Mouse (Mus musculus) embryo, embryonic 10 days (tissue): ENCODE measurements at regions not wholly inside any gene's neighbourhood (a gene's known extent, or its start where the extent isn't known, plus 50 kb on each side); places are given as distances from the start of the nearest gene placed in this dataset.

Experiments
- DNase-seq: peaks from one replicate; pipeline ENCODE4 v3.0.0-alpha.2; 2015; ENCODE audit warnings: low spot score

- no peak for DNase-seq
Measured at GRCm38 (mm10) chr4:31827266-31827665, 136.6 kb upstream of the Map3k7 start.

- DNase-seq = peak; percentile 76
Measured at GRCm38 (mm10) chr4:31830241-31830640, 133.7 kb upstream of the Map3k7 start.

GRCm38 (mm10) chr4:31831469-31831868, 132.4 kb upstream of the Map3k7 start:
- DNase-seq = no peak

- no peak for DNase-seq
Measured at GRCm38 (mm10) chr4:31833828-31834227, 130.1 kb upstream of the Map3k7 start.

GRCm38 (mm10) chr4:31835051-31835450, 128.8 kb upstream of the Map3k7 start:
- no peak for DNase-seq

- DNase-seq = no peak
Measured at GRCm38 (mm10) chr4:31838592-31838991, 125.3 kb upstream of the Map3k7 start.

GRCm38 (mm10) chr4:31849763-31850162, 114.1 kb upstream of the Map3k7 start:
- DNase-seq = no peak

- DNase-seq = peak; percentile 52
Measured at GRCm38 (mm10) chr4:31851006-31851405, 112.9 kb upstream of the Map3k7 start.

- DNase-seq = no peak
Measured at GRCm38 (mm10) chr4:31853851-31854250, 110.0 kb upstream of the Map3k7 start.

- no peak for DNase-seq
Measured at GRCm38 (mm10) chr4:31860389-31860788, 103.5 kb upstream of the Map3k7 start.

GRCm38 (mm10) chr4:31861172-31861571, 102.7 kb upstream of the Map3k7 start:
- no peak for DNase-seq

GRCm38 (mm10) chr4:31872985-31873983, 90.6 kb upstream of the Map3k7 start:
- no peak for DNase-seq

- peak; percentile 25 for DNase-seq
Measured at GRCm38 (mm10) chr4:31877389-31877788, 86.5 kb upstream of the Map3k7 start.

- DNase-seq = no peak
Measured at GRCm38 (mm10) chr4:31878493-31879191, 85.3 kb upstream of the Map3k7 start.

GRCm38 (mm10) chr4:31879192-31879585, 84.7 kb upstream of the Map3k7 start:
- DNase-seq = no peak

GRCm38 (mm10) chr4:31880213-31880612, 83.7 kb upstream of the Map3k7 start:
- DNase-seq = no peak

- DNase-seq = no peak
Measured at GRCm38 (mm10) chr4:31889673-31890072, 74.2 kb upstream of the Map3k7 start.

- DNase-seq = no peak
Measured at GRCm38 (mm10) chr4:31909086-31909673, 54.7 kb upstream of the Map3k7 start.
